1 mouse cellular context compared by ENCODE assay signal in the genomic region with DNA sequence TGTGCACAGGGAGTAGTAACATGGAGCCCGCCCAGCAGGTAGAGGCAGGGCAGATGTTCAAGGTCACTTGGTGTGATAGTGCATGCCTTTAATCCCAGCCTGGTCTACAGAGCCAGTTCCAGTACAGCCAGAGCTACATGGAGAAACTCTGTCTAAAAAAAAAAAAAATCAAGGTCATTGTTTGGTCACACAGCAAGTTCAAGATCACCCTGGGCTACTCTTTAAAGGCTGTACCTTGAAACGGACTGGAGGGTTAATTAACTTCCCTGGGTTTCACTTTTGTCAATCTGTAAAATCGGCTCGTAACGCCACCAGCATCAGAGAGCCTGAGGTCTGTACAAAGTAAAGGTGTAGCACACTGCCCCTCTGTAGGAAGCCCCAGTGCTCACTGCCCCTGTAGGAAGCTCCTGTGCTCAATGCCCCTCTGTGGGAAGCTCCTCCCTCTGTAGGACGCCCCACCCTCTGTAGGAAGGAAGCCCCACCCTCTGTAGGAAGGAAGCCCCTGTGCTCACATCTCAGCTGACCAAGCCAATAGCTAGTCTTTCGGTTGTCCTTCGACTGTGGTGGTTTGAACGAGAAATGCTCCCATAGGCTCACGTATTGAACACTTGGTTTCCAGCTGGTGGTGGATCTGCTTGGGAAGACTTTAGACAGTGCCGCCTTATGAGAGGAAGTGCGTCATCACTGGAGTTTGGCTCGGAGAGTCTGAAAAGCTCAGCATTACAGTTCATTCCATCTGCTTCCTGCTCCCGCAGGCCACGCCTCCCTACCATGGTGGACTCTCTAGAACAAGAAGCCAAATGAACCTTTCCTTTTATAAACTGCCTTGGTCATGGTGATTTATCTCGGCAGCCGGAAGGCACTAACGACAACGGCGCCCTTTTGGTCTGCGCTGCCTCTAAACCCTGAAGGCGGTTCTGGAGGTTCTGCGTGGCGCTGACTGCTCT.
A peak's percentile ranks its signal among the peaks of the same experiment; 100 is the strongest.
TF ChIP-seq lines count a peak whose summit lies in the region.

No protein-coding gene starts in this region.

TF ChIP-seq in MEL, 35 proteins besides CTCF, POLR2A, EP300 and RAD21:
- TF ChIP-seq USF2 (IDR thresholded peaks at IDR 0.05; ENCODE audit: borderline replicate concordance in 1 of 2, insufficient read depth in 1 of 2, low read depth in 1 of 2, low read length in 2 of 2) (no peak), HCFC1 (IDR thresholded peaks at IDR 0.05; ENCODE audit: low read depth, low read length) (0 out of 2 replicates have a peak, but pooled peaks have one; percentile 18), USF1 (IDR thresholded peaks at IDR 0.05; ENCODE audit: low read depth, low read length) (no peak), CHD1 (IDR thresholded peaks at IDR 0.05; ENCODE audit: low read depth, low read length) (no peak), POLR2AphosphoS2 (IDR thresholded peaks at IDR 0.05; ENCODE audit: low read length) (peak; percentile 42; the same call in 1 of the 2 replicates), TBP (IDR thresholded peaks at IDR 0.05; ENCODE audit: low read depth, low read length) (0 out of 2 replicates have a peak, but pooled peaks have one; percentile 40), MYC (IDR thresholded peaks at IDR 0.05; ENCODE audit: low read depth, low read length) (0 out of 2 replicates have a peak, but pooled peaks have one; percentile 12), NELFE (IDR thresholded peaks at IDR 0.05; ENCODE audit: low read depth, low read length) (peak; percentile 38), MAZ (IDR thresholded peaks at IDR 0.05; ENCODE audit: low read depth, low read length) (peak; percentile 22; the same call in 1 of the 2 replicates), MXI1 (IDR thresholded peaks at IDR 0.05; ENCODE audit: low read depth, low read length) (no peak; the same call in 1 of the 2 replicates), ETS1 (IDR thresholded peaks at IDR 0.05; ENCODE audit: low read depth, low read length) (peak; percentile 38; the same call in 1 of the 2 replicates), MEF2A (IDR thresholded peaks at IDR 0.05; ENCODE audit: extremely low read depth, insufficient replicate concordance, low read depth, low read length, poor library complexity, severe bottlenecking) (no peak), GATA1 (IDR thresholded peaks at IDR 0.05; ENCODE audit: low read depth, low read length) (no peak), ZMIZ1 (IDR thresholded peaks at IDR 0.05; ENCODE audit: low read depth, low read length) (0 out of 2 replicates have a peak, but pooled peaks have one; percentile 23)
